Mouse (Mus musculus): ENCODE results near the gene Msantd2. TPM values are rescaled to one million over a fixed set of nuclear protein-coding genes. Genes with fewer than 3 reads are reported as not detected.

Msantd2 gene
- polyA plus RNA-seq, 1 experiment from 2014 or later = 33.1 TPM

GRCm38 (mm10) chr9:37500201-37500600, 11.1 kb downstream of the Msantd2 start:
- DNase-seq (ENCODE audit: low read depth, low spot score) (no peak), ATAC-seq (no peak)
- in situ Hi-C loops (cut with MboI; ENCODE audit: low pct_unique_long_range_greater_than_20kb) = loop anchor here (25.0 kb wide), 1 partner anchor 738 kb away; the partner anchor contains the start of gene Stt3a
- no peaks in the 10 kb centered on the region for H3K27me3 ChIP-seq
- POLR2A ChIA-PET = interaction anchor here (1.3 kb wide), 1 partner anchor 10 kb away, joined by 4 read pairs; no protein-coding TSS in a partner anchor
- CTCF ChIA-PET = interaction anchor here (1.2 to 1.9 kb wide), 3 partner anchors 8 to 45 kb away, joined by 3 to 6 read pairs (median 4); no protein-coding TSS in a partner anchor
- TF ChIP-seq CTCF (IDR thresholded peaks at IDR 0.05) = no peak

GRCm38 (mm10) chr9:37501170-37501569, 12.1 kb downstream of the Msantd2 start:
- in situ Hi-C loops (cut with MboI; ENCODE audit: low pct_unique_long_range_greater_than_20kb) = loop anchor here (25.0 kb wide), 1 partner anchor 739 kb away; the partner anchor contains the start of gene Stt3a
- DNase-seq (ENCODE audit: low read depth, low spot score) = no peak
- no peaks in the 10 kb centered on the region for H3K27me3 ChIP-seq
- TF ChIP-seq CTCF (IDR thresholded peaks at IDR 0.05) = no peak
- POLR2A ChIA-PET = no interaction called here
- no peak for ATAC-seq
- CTCF ChIA-PET = interaction anchor here (1.2 to 1.9 kb wide), 3 partner anchors 9 to 44 kb away, joined by 3 to 6 read pairs (median 4); no protein-coding TSS in a partner anchor

- ChIA-PET CTCF (interaction anchor here (1.2 kb wide), 1 partner anchor 8 kb away, joined by 3 read pairs; no protein-coding TSS in a partner anchor), POLR2A (interaction anchor here (1.0 to 1.2 kb wide), 2 partner anchors 9 to 39 kb away, joined by 3 read pairs; no protein-coding TSS in a partner anchor)
- no peak for DNase-seq (ENCODE audit: low read depth, low spot score)
- TF ChIP-seq CTCF (IDR thresholded peaks at IDR 0.05) = peak; percentile 26
- ATAC-seq = no peak
- no peaks in the 10 kb centered on the region for H3K27me3 ChIP-seq
- in situ Hi-C loops (cut with MboI; ENCODE audit: low pct_unique_long_range_greater_than_20kb) = loop anchor here (25.0 kb wide), 1 partner anchor 742 kb away; the partner anchor contains the start of gene Stt3a
Measured at GRCm38 (mm10) chr9:37504348-37504747, 15.2 kb downstream of the Msantd2 start.

GRCm38 (mm10) chr9:37506023-37506422, 16.9 kb downstream of the Msantd2 start:
- TF ChIP-seq CTCF (IDR thresholded peaks at IDR 0.05) = no peak
- H3K27me3 ChIP-seq = no peaks in the 10 kb centered on the region
- no peak for DNase-seq (ENCODE audit: low read depth, low spot score)
- POLR2A ChIA-PET = no interaction called here
- in situ Hi-C loops (cut with MboI; ENCODE audit: low pct_unique_long_range_greater_than_20kb) = loop anchor here (25.0 kb wide), 1 partner anchor 744 kb away; the partner anchor contains the start of gene Stt3a
- ATAC-seq = no peak
- CTCF ChIA-PET = interaction anchor here (1.5 kb wide), 1 partner anchor 12 kb away, joined by 6 read pairs; no protein-coding TSS in a partner anchor

- H3K27me3 ChIP-seq = no peaks in the 10 kb centered on the region
- peak; percentile 31 for TF ChIP-seq CTCF (IDR thresholded peaks at IDR 0.05)
- ChIA-PET POLR2A (no interaction called here), CTCF (interaction anchor here (1.1 to 1.3 kb wide), 2 partner anchors 15 to 49 kb away, joined by 3 read pairs; no protein-coding TSS in a partner anchor)
- in situ Hi-C loops (cut with MboI; ENCODE audit: low pct_unique_long_range_greater_than_20kb) = loop anchor here (25.0 kb wide), 1 partner anchor 750 kb away; the partner anchor contains the start of gene Stt3a
- ATAC-seq (no peak), DNase-seq (ENCODE audit: low read depth, low spot score) (no peak)
Measured at GRCm38 (mm10) chr9:37512097-37512496, 23.0 kb downstream of the Msantd2 start.

- ATAC-seq (no peak), DNase-seq (ENCODE audit: low read depth, low spot score) (no peak)
- in situ Hi-C loops (cut with MboI; ENCODE audit: low pct_unique_long_range_greater_than_20kb) = loop anchor here (25.0 kb wide), 1 partner anchor 752 kb away; the partner anchor contains the start of gene Stt3a
- CTCF ChIA-PET = interaction anchor here (1.1 to 1.8 kb wide), 5 partner anchors 12 to 22 kb away, joined by 3 to 5 read pairs (median 4); no protein-coding TSS in a partner anchor
- POLR2A ChIA-PET = interaction anchor here (1.1 kb wide), 1 partner anchor 10 kb away, joined by 3 read pairs; no protein-coding TSS in a partner anchor
- no peak for TF ChIP-seq CTCF (IDR thresholded peaks at IDR 0.05)
- H3K27me3 ChIP-seq = no peaks in the 10 kb centered on the region
Measured at GRCm38 (mm10) chr9:37514456-37514855, 25.3 kb downstream of the Msantd2 start.

GRCm38 (mm10) chr9:37517467-37517866, 28.3 kb downstream of the Msantd2 start:
- in situ Hi-C loops (cut with MboI; ENCODE audit: low pct_unique_long_range_greater_than_20kb) = loop anchor here (25.0 kb wide), 1 partner anchor 755 kb away; the partner anchor contains the start of gene Stt3a
- DNase-seq (ENCODE audit: low read depth, low spot score) (no peak), ATAC-seq (peak; percentile 47)
- ChIA-PET CTCF (interaction anchor here (1.0 to 2.1 kb wide), 3 partner anchors 11 to 27 kb away, joined by 3 to 6 read pairs (median 3); no protein-coding TSS in a partner anchor), POLR2A (no interaction called here)
- no peak for TF ChIP-seq CTCF (IDR thresholded peaks at IDR 0.05)
- no peaks in the 10 kb centered on the region for H3K27me3 ChIP-seq

GRCm38 (mm10) chr9:37518991-37519390, 29.9 kb downstream of the Msantd2 start:
- in situ Hi-C loops (cut with MboI; ENCODE audit: low pct_unique_long_range_greater_than_20kb) = loop anchor here (25.0 kb wide), 1 partner anchor 757 kb away; the partner anchor contains the start of gene Stt3a
- TF ChIP-seq CTCF (IDR thresholded peaks at IDR 0.05) = no peak
- ChIA-PET POLR2A (no interaction called here), CTCF (interaction anchor here (1.4 to 2.1 kb wide), 2 partner anchors 12 to 26 kb away, joined by 3 to 6 read pairs; no protein-coding TSS in a partner anchor)
- ATAC-seq = no peak
- no peak for DNase-seq (ENCODE audit: low read depth, low spot score)
- no peaks in the 10 kb centered on the region for H3K27me3 ChIP-seq

GRCm38 (mm10) chr9:37519995-37520394, 30.9 kb downstream of the Msantd2 start:
- POLR2A ChIA-PET = no interaction called here
- ATAC-seq = no peak
- in situ Hi-C loops (cut with MboI; ENCODE audit: low pct_unique_long_range_greater_than_20kb) = loop anchor here (25.0 kb wide), 1 partner anchor 758 kb away; the partner anchor contains the start of gene Stt3a
- DNase-seq (ENCODE audit: low read depth, low spot score) = no peak
- no peak for TF ChIP-seq CTCF (IDR thresholded peaks at IDR 0.05)
- CTCF ChIA-PET = interaction anchor here (1.2 to 1.4 kb wide), 2 partner anchors 25 to 57 kb away, joined by 3 read pairs; no protein-coding TSS in a partner anchor
- H3K27me3 ChIP-seq = no peaks in the 10 kb centered on the region

- H3K27me3 ChIP-seq = no peaks in the 10 kb centered on the region
- DNase-seq (ENCODE audit: low read depth, low spot score) (no peak), ATAC-seq (no peak)
- CTCF ChIA-PET = interaction anchor here (1.3 kb wide), 1 partner anchor 84 kb away, joined by 3 read pairs; no protein-coding TSS in a partner anchor
- POLR2A ChIA-PET = interaction anchor here (0.6 to 1.2 kb wide), 2 partner anchors 13 to 128 kb away, joined by 3 read pairs; partner anchors contain the start of gene Vsig2
- in situ Hi-C loops (cut with MboI; ENCODE audit: low pct_unique_long_range_greater_than_20kb) = loop anchor here (5.0 kb wide), 1 partner anchor 63 kb away; no protein-coding TSS in a partner anchor
- TF ChIP-seq CTCF (IDR thresholded peaks at IDR 0.05) = no peak
Measured at GRCm38 (mm10) chr9:37525461-37525860, 36.3 kb downstream of the Msantd2 start.

Measured in Patski (cell line).